Mouse (Mus musculus) cerebellum, adult 2 months (tissue): ENCODE measurements around the gene 4933430I17Rik.

Source experiments
- CTCF ChIP-seq: fragments of 200-500 bp; IDR thresholded peaks from 2 replicates; pipeline ENCODE4 v1.5.1; 2011; ENCODE audit warnings: low read depth, mild to moderate bottlenecking, control low read depth, low read length, moderate library complexity, borderline replicate concordance; ENCODE audit not compliant: insufficient read depth
- POLR2A ChIP-seq: fragments of 200-500 bp; IDR thresholded peaks from 2 replicates; pipeline ENCODE4 v1.6.1; 2011; ENCODE audit warnings: low read length, control low read depth, borderline replicate concordance; ENCODE audit not compliant: insufficient read depth

DNA sequence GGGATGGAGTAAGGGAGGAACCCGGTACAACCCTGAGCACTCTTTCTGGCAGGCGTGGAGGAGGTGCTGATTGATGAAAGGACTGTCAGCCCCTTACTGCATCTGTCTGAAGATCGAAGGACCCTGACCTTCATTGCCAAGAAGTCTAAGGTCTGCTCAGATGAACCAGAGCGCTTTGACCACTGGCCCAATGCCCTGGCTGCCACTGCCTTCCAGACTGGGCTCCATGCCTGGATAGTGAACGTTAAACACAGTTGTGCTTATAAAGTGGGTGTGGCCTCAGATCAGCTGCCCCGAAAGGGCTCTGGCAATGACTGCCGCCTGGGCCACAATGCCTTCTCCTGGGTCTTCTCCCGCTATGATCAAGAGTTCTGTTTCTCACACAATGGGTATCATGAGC, 29.2 kb upstream of the 4933430I17Rik start:
- TF ChIP-seq CTCF (no peak), POLR2A (no peak)
